Comparison of ENCODE assay signal across 17 mouse cellular contexts in genomic region chr6:72113093-72113702, GRCm38 (mm10).
"Had no signal": no experiment of that assay in that cellular context is flagged by ENCODE, and none has a peak within 500 bp of the region (broad histone marks: within the 10 kb centered on the region; RNA-seq: fewer than 3 reads in every experiment).

No protein-coding gene starts in this region.

- H3K9me3 ChIP-seq: liver, embryonic 15.5 days; lung, embryonic 15.5 days; megakaryocyte, embryonic 14.5 days; midbrain, embryonic 10.5 days; midbrain, embryonic 13.5 days; neural tube, embryonic 12.5 days; neural tube, embryonic 15.5 days; stomach, embryonic 15.5 days had no signal

- H3K27me3 ChIP-seq: liver, embryonic 15.5 days; lung, embryonic 15.5 days; midbrain, embryonic 13.5 days; neural tube, embryonic 12.5 days; neural tube, embryonic 15.5 days; stomach, embryonic 15.5 days had no signal

- H3K4me3 ChIP-seq: liver, embryonic 15.5 days; lung, embryonic 15.5 days; megakaryocyte, embryonic 14.5 days; midbrain, embryonic 10.5 days; midbrain, embryonic 13.5 days; neural tube, embryonic 12.5 days; neural tube, embryonic 15.5 days; stomach, embryonic 15.5 days had no signal

- H3K27ac ChIP-seq: lung, embryonic 15.5 days; midbrain, embryonic 10.5 days; midbrain, embryonic 13.5 days; neural tube, embryonic 12.5 days; neural tube, embryonic 15.5 days; stomach, embryonic 15.5 days had no signal

- H3K9ac ChIP-seq: liver, embryonic 15.5 days; lung, embryonic 15.5 days; midbrain, embryonic 13.5 days; neural tube, embryonic 12.5 days; neural tube, embryonic 15.5 days; stomach, embryonic 15.5 days had no signal

- DNase-seq: kidney, adult 18-20 months; kidney, adult 9 months; kidney, postnatal 14 days; lung, adult 18-20 months; lung, postnatal 10 days; lung, postnatal 36 days; right cerebral cortex, postnatal 14 days; right cerebral cortex, postnatal 4 days; thymus, postnatal 25 days had no signal

- H3K36me3 ChIP-seq: lung, embryonic 15.5 days; midbrain, embryonic 10.5 days; midbrain, embryonic 13.5 days; neural tube, embryonic 12.5 days; neural tube, embryonic 15.5 days; stomach, embryonic 15.5 days had no signal

- ATAC-seq: midbrain, embryonic 13.5 days had no signal
